Mouse (Mus musculus) embryonic facial prominence, embryonic 12.5 days (tissue): ENCODE results near the gene Gm19668. TPM values are rescaled to one million over a fixed set of nuclear protein-coding genes. Genes with fewer than 3 reads are reported as not detected.
A peak's percentile ranks its signal among the peaks of the same experiment; 100 is the strongest.

Source experiments
- ATAC-seq: fragments of 200-750 bp; cut with Nextera tagmentation; 2 replicates; pipeline ENCODE4 v1.8.0; 2017; ENCODE audit not compliant: insufficient number of reproducible peaks, insufficient read depth, low FRiP score, low TSS enrichment
- H3K27ac ChIP-seq: fragments of 300-500 bp; sonication (generic); 2 replicates; pipeline ENCODE4 v1.5.1; 2016; ENCODE audit warnings: mild to moderate bottlenecking
- H3K27me3 ChIP-seq: fragments of 300-500 bp; sonication (generic); 2 replicates; pipeline ENCODE4 v1.6.1; 2016; ENCODE audit warnings: mild to moderate bottlenecking, moderate library complexity
- H3K36me3 ChIP-seq: fragments of 300-500 bp; sonication (generic); 2 replicates; pipeline ENCODE4 v1.6.1; 2016; ENCODE audit warnings: mild to moderate bottlenecking
- H3K4me1 ChIP-seq: fragments of 300-500 bp; sonication (generic); 2 replicates; pipeline ENCODE4 v1.6.1; 2016
- H3K4me2 ChIP-seq: fragments of 300-500 bp; sonication (generic); replicated peaks from 2 replicates; pipeline ENCODE4 v1.6.1; 2016; ENCODE audit warnings: mild to moderate bottlenecking, moderate library complexity
- H3K4me3 ChIP-seq: fragments of 300-500 bp; sonication (generic); 2 replicates; pipeline ENCODE4 v1.5.1; 2016; ENCODE audit warnings: mild to moderate bottlenecking
- H3K9ac ChIP-seq: fragments of 300-500 bp; sonication (generic); 2 replicates; pipeline ENCODE4 v1.6.1; 2016; ENCODE audit warnings: mild to moderate bottlenecking, moderate library complexity
- H3K9me3 ChIP-seq: fragments of 300-500 bp; sonication (generic); 2 replicates; pipeline ENCODE4 v1.6.1; 2016; ENCODE audit warnings: mild to moderate bottlenecking, moderate library complexity
- WGBS: fragments of 180-500 bp; shearing (Covaris S2); methylation state at CpG from one replicate; pipeline ENCODE4 v1.1.7; 2016; 5-methylcytosine and 5-hydroxymethylcytosine counted together
- polyA plus RNA-seq: library from polyadenylated mRNA; unstranded; fragments of >200 nt; fragmentation: Nextera tagmentation; extraction: Ambion mirVana; gene quantifications from 2 replicates; pipeline ENCODE4 v1.2.1, GENCODE M21; 2016

Gene Gm19668
- polyA plus RNA-seq, result not detected in 2 replicates

- no peak within 1 kb of the TSS for H3K9ac ChIP-seq
- H3K4me1 ChIP-seq, result no peaks in the 10 kb centered on the region; the same call in 1 of the 2 replicates
- no peak within 1 kb of the TSS for H3K4me2 ChIP-seq
- H3K4me3 ChIP-seq, result no peak within 1 kb of the TSS
- no peak for ATAC-seq
- no peaks in the 10 kb centered on the region for H3K36me3 ChIP-seq
- no peak within 1 kb of the TSS for H3K27ac ChIP-seq
- H3K9me3 ChIP-seq, result no peaks in the 10 kb centered on the region
- H3K27me3 ChIP-seq, result no peaks in the 10 kb centered on the region
- WGBS, result 63% methylated on average over 8 of the region's 8 CpGs
Measured at GRCm38 (mm10) chr10:77798921-77799508, at the start of gene Gm19668. Gm19668 (minus strand) TSS chr10:77799133.

- no peaks in the 10 kb centered on the region for H3K36me3 ChIP-seq
- no peak overlapping the region for H3K4me3 ChIP-seq
- peaks cover 15% of the 10 kb centered on the region; the same call in 1 of the 2 replicates for H3K9me3 ChIP-seq
- no peak overlapping the region for H3K9ac ChIP-seq
- H3K27ac ChIP-seq, result no peak overlapping the region
- WGBS, result 82% methylated on average over 2 of the region's 2 CpGs
- H3K4me1 ChIP-seq, result no peaks in the 10 kb centered on the region
- no peaks in the 10 kb centered on the region for H3K27me3 ChIP-seq
- no peak for ATAC-seq
- H3K4me2 ChIP-seq, result no peak overlapping the region
Measured at GRCm38 (mm10) chr10:77847538-77847937, 48.6 kb upstream of the Gm19668 start.

GRCm38 (mm10) chr10:77846961-77847360 is 48.0 kb upstream of the Gm19668 start:
- peaks cover 15% of the 10 kb centered on the region; the same call in 1 of the 2 replicates for H3K9me3 ChIP-seq
- no peak overlapping the region for H3K27ac ChIP-seq
- no peak for ATAC-seq
- H3K36me3 ChIP-seq, result no peaks in the 10 kb centered on the region
- WGBS, result 18% methylated on average over 2 of the region's 2 CpGs
- H3K4me1 ChIP-seq, result no peaks in the 10 kb centered on the region
- no peak overlapping the region for H3K4me2 ChIP-seq
- H3K27me3 ChIP-seq, result no peaks in the 10 kb centered on the region
- no peak overlapping the region for H3K4me3 ChIP-seq
- H3K9ac ChIP-seq, result no peak overlapping the region

- no peaks in the 10 kb centered on the region for H3K36me3 ChIP-seq
- WGBS, result 54% methylated on average over 3 of the region's 3 CpGs
- H3K9me3 ChIP-seq, result peaks cover 15% of the 10 kb centered on the region; the same call in 1 of the 2 replicates
- ATAC-seq, result no peak
- no peak within 1 kb of the TSS for H3K9ac ChIP-seq
- no peak within 1 kb of the TSS for H3K4me3 ChIP-seq
- no peak within 1 kb of the TSS for H3K27ac ChIP-seq
- H3K4me2 ChIP-seq, result no peak within 1 kb of the TSS
- no peaks in the 10 kb centered on the region for H3K27me3 ChIP-seq
- no peaks in the 10 kb centered on the region for H3K4me1 ChIP-seq
Measured at GRCm38 (mm10) chr10:77846503-77846902, 47.6 kb upstream of the Gm19668 start, which contains the start of gene Gm36176. Gm36176 (plus strand) TSS chr10:77846803.

GRCm38 (mm10) chr10:77839006-77839405 is 40.1 kb upstream of the Gm19668 start:
- no peak overlapping the region for H3K27ac ChIP-seq
- no peaks in the 10 kb centered on the region for H3K4me1 ChIP-seq
- H3K9ac ChIP-seq, result no peak overlapping the region
- H3K4me2 ChIP-seq, result no peak overlapping the region
- 77% methylated on average over 6 of the region's 6 CpGs for WGBS
- no peak overlapping the region for H3K4me3 ChIP-seq
- no peak for ATAC-seq
- H3K27me3 ChIP-seq, result no peaks in the 10 kb centered on the region
- peaks cover 13% of the 10 kb centered on the region; the same call in 1 of the 2 replicates for H3K9me3 ChIP-seq
- H3K36me3 ChIP-seq, result no peaks in the 10 kb centered on the region

- no peaks in the 10 kb centered on the region for H3K9me3 ChIP-seq
- ATAC-seq, result no peak
Measured at GRCm38 (mm10) chr10:77835647-77836046, 36.7 kb upstream of the Gm19668 start, which contains the start of gene Krtap10-10. Krtap10-10 (plus strand) TSS chr10:77835947.

GRCm38 (mm10) chr10:77826951-77827350 is 28.0 kb upstream of the Gm19668 start, which contains the start of gene Krtap10-4:
Krtap10-4 (minus strand) TSS chr10:77827095.
- H3K9me3 ChIP-seq, result no peaks in the 10 kb centered on the region
- H3K36me3 ChIP-seq, result no peaks in the 10 kb centered on the region
- no peak within 1 kb of the TSS for H3K4me2 ChIP-seq
- no peak within 1 kb of the TSS for H3K27ac ChIP-seq
- H3K4me3 ChIP-seq, result no peak within 1 kb of the TSS
- H3K9ac ChIP-seq, result no peak within 1 kb of the TSS
- no peaks in the 10 kb centered on the region for H3K4me1 ChIP-seq
- no peaks in the 10 kb centered on the region for H3K27me3 ChIP-seq
- whole genome bisulfite sequencing, result 64% methylated on average over 6 of the region's 6 CpGs
- ATAC-seq, result no peak

More at GRCm38 (mm10) chr10:77835647-77836046, 36.7 kb upstream of the Gm19668 start, which contains the start of gene Krtap10-10:
- Histone ChIP-seq H3K9ac (no peak within 1 kb of the TSS), H3K27me3 (no peaks in the 10 kb centered on the region), H3K36me3 (no peaks in the 10 kb centered on the region), H3K4me2 (no peak within 1 kb of the TSS), H3K4me1 (no peaks in the 10 kb centered on the region), H3K4me3 (no peak within 1 kb of the TSS), H3K27ac (no peak within 1 kb of the TSS)
- 57% methylated on average over 7 of the region's 9 CpGs for WGBS

GRCm38 (mm10) chr10:77819203-77819602 is 20.3 kb upstream of the Gm19668 start:
- 29% methylated on average over 4 of the region's 4 CpGs for WGBS
- H3K9me3 ChIP-seq, result no peaks in the 10 kb centered on the region
- ATAC-seq, result no peak
- no peak overlapping the region for H3K9ac ChIP-seq
- H3K4me2 ChIP-seq, result no peak overlapping the region
- no peaks in the 10 kb centered on the region for H3K4me1 ChIP-seq
- no peaks in the 10 kb centered on the region for H3K36me3 ChIP-seq
- no peaks in the 10 kb centered on the region for H3K27me3 ChIP-seq
- no peak overlapping the region for H3K27ac ChIP-seq
- H3K4me3 ChIP-seq, result no peak overlapping the region

GRCm38 (mm10) chr10:77818523-77818922 is 19.6 kb upstream of the Gm19668 start:
- ATAC-seq, result peak; percentile 56; the same call in 1 of the 2 replicates
- no peak overlapping the region for H3K4me2 ChIP-seq
- no peak overlapping the region for H3K9ac ChIP-seq

GRCm38 (mm10) chr10:77815514-77815913 is 16.6 kb upstream of the Gm19668 start:
- Histone ChIP-seq H3K4me3 (no peak overlapping the region), H3K27ac (no peak overlapping the region), H3K9ac (no peak overlapping the region), H3K36me3 (no peaks in the 10 kb centered on the region), H3K27me3 (no peaks in the 10 kb centered on the region), H3K4me2 (no peak overlapping the region), H3K9me3 (no peaks in the 10 kb centered on the region), H3K4me1 (no peaks in the 10 kb centered on the region)
- ATAC-seq, result no peak
- WGBS, result 39% methylated on average over 5 of the region's 5 CpGs

More at GRCm38 (mm10) chr10:77818523-77818922, 19.6 kb upstream of the Gm19668 start:
- Histone ChIP-seq H3K4me1 (no peaks in the 10 kb centered on the region), H3K27me3 (no peaks in the 10 kb centered on the region), H3K4me3 (no peak overlapping the region), H3K36me3 (no peaks in the 10 kb centered on the region), H3K9me3 (no peaks in the 10 kb centered on the region), H3K27ac (no peak overlapping the region)
- 95% methylated on average over 4 of the region's 4 CpGs for WGBS

- Histone ChIP-seq H3K4me2 (no peak within 1 kb of the TSS), H3K9me3 (no peaks in the 10 kb centered on the region), H3K27ac (no peak within 1 kb of the TSS), H3K4me1 (no peaks in the 10 kb centered on the region), H3K4me3 (no peak within 1 kb of the TSS), H3K9ac (no peak within 1 kb of the TSS), H3K27me3 (no peaks in the 10 kb centered on the region), H3K36me3 (no peaks in the 10 kb centered on the region)
- no peak for ATAC-seq
- WGBS, result 55% methylated on average over 4 of the region's 4 CpGs
Measured at GRCm38 (mm10) chr10:77814382-77814781, 15.4 kb upstream of the Gm19668 start, which contains the start of gene Gm2696. Gm2696 (plus strand) TSS chr10:77814682.

GRCm38 (mm10) chr10:77811743-77812142 is 12.8 kb upstream of the Gm19668 start, which contains the start of gene Gm9507:
Gm9507 (minus strand) TSS chr10:77811843.
- WGBS, result 77% methylated on average over 5 of the region's 5 CpGs
- H3K9ac ChIP-seq, result no peak within 1 kb of the TSS
- no peak for ATAC-seq
- no peaks in the 10 kb centered on the region for H3K27me3 ChIP-seq
- H3K4me3 ChIP-seq, result no peak within 1 kb of the TSS
- H3K27ac ChIP-seq, result no peak within 1 kb of the TSS
- H3K36me3 ChIP-seq, result no peaks in the 10 kb centered on the region
- no peaks in the 10 kb centered on the region for H3K4me1 ChIP-seq
- no peaks in the 10 kb centered on the region; the same call in 1 of the 2 replicates for H3K9me3 ChIP-seq
- no peak within 1 kb of the TSS for H3K4me2 ChIP-seq
